Mouse (Mus musculus): Measurements from ENCODE around the gene Slc5a5.

Gene Slc5a5

GRCm38 (mm10) chr8:70856028-70856427, 36.5 kb downstream of the Slc5a5 start:
- DNase-seq (ENCODE audit: low spot score in 2 of 2): no peak

DNA sequence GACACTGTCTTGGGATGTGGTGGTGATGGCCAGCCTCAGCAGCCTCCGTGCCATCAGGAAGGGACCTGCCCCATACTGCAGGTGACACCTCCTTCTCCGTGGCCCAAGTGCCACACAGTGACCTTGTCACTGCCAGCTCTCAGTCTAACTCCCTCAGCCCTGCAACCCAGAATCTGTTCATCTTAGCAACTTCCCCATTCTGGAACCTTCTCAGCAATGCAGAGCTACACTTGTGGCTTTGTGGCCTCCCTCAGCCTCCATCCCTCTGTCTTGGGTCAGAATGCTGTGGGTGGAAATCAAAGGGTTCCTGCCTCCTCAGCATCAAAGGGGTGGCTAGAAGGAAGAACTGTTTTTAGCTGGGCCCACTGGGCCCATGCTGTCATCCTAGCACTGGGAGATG, 38.7 kb downstream of the Slc5a5 start:
- DNase-seq (ENCODE audit: low spot score in 2 of 2): no peak

- no peak for DNase-seq (ENCODE audit: low spot score in 2 of 2)
These were observed 39.8 kb downstream of the Slc5a5 start for GRCm38 (mm10) chr8:70852595-70853231.

DNA sequence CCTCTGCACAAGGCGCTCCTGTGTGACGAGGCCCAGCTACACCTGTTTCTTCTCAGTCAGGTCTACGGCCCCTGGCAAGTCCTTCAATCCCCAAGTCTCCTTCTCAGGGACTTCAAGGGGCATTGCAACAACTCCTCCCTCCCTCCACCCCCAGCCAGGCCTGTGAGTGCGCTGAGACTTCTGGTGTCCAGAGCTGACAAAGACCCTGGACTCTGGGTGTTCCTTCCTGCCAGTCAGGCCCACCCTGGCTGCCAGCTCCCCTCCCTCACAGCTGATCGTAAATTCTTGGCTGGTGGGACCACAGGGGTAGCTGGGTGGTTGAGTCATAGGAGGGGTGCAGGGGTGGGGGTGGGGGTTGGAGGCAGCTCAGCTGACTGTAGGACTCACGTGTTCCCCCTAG, 40.7 kb downstream of the Slc5a5 start:
- DNase-seq (ENCODE audit: low spot score in 2 of 2): no peak

DNA sequence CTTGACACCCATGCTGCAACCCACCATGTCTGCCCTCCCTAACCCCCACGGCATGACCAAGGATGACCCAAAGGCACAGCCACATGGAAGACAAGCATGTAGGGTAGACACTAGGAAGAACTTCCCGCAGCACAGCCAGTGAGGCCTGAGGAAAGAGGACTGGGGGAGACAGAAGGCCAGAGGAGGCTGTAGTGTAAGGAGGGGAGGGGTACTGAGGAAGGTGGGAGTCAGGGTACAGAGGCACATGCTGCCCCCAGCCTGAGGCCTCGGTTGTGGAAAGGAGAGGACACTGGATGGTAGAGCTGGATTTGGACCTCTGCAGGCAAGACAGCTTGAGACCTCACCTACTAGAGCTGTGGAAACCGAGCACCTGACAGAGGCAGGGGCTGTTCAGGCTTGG, 41.6 kb downstream of the Slc5a5 start:
- DNase-seq (ENCODE audit: low spot score in 2 of 2): no peak

DNA sequence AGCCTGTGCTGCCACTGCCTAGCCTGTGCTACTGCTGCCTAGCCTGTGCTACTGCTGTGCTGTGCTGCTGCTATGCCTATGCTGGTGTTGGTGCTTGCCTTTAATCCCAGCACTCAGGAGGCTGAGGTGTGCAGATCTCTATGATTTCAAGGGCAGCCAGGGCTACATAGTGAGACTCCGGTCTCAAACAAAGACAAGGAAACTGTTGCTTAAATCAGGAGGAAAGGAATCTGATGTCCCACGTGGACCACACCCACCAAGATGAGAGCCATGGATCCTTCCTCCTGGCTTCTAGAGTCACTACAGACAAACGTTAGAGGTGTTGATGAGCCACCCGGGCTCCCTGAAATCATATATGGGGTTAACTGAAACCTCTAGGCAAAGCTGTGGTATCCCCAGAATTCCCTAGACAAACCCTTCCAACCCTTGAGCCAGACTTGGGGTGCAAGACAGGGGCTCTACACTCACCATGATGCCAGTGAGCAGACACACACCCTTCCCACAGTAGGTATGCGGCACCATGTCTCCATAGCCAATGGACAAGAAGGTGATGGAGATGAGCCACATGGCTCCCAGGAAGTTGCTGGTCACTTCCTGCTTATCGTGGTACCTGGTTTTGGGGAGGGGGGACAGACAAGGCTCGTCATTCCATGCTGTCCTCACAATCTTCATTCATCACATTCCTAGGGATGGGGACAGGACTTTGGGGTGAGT, 42.3 kb downstream of the Slc5a5 start:
- DNase-seq (ENCODE audit: low spot score in 2 of 2): no peak

DNA sequence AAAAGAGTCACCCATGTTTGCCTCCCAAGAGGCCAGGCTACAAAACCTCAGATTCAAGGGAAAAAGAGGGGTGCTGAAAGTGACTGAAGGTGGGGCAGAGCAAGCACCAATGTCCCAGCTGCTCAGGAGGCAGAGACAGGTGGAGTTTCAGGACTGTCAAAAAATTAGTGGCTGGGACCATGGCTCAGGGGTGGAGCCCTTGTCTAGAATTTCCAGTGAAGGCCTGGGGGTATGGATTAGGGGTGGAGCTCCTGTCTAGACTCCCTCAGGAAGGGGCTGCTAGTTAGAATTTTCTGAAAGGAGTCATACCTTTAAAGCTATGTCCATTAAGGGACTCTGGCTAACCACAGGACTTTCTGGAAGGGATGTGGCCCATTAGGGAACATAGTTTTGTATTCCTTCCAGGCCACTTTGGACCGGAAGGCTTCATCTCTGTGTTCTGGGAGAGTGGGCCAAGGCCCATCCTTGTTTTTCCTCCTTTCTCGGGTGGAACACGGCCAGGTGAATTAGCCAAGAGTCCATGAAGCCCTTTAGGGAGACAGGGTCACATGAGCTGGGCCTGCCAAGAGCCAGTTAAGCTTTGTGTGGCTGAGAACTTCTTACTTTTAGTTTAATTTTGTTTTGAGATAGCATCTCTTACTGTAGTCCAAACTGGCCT, 43.1 kb downstream of the Slc5a5 start:
- DNase-seq (ENCODE audit: low spot score in 2 of 2): no peak

DNA sequence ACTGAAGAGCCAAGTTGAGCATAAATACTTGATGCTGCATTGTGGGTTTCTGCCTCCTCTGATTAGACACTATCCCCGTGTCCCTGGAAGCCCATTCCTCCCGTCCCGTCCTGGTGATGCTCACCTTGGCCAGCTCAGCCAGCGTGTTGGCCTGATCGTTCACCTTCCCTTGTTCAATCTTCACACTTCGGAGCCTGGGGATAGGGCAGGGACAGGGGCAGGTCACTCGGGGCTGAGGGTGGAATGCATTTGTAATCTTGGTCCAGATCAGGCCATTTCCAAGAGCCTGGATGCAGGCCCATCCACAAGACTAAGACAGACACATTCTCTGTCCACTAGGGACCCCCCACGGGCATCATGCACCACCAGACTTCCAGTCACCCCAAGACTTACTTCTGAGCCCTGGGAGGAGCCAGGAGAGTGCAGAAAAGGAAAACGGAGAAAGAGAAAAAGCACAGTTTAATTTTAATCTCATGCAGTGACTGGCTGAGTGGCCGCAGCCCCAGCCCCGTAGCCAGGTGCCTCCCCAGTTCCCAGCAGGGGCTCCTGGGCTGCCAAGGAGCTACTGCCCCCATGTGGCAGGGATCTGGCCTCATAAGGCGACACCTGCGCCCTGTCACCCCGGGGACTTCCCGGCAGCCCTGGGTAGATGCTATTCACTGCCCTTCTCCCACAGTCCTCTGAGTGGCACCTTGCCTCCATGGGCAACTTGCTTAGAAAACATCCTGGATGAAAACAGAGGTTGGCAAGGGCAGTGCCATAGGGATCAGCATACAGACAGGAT, 46.0 kb downstream of the Slc5a5 start:
- DNase-seq (ENCODE audit: low spot score in 2 of 2): no peak

- no peak for DNase-seq (ENCODE audit: low spot score in 2 of 2)
These were observed 47.4 kb downstream of the Slc5a5 start for GRCm38 (mm10) chr8:70845108-70845507.

- DNase-seq (ENCODE audit: low spot score in 2 of 2): peak; percentile 80 to 86
These were observed 48.0 kb downstream of the Slc5a5 start for GRCm38 (mm10) chr8:70844523-70844922.

DNA sequence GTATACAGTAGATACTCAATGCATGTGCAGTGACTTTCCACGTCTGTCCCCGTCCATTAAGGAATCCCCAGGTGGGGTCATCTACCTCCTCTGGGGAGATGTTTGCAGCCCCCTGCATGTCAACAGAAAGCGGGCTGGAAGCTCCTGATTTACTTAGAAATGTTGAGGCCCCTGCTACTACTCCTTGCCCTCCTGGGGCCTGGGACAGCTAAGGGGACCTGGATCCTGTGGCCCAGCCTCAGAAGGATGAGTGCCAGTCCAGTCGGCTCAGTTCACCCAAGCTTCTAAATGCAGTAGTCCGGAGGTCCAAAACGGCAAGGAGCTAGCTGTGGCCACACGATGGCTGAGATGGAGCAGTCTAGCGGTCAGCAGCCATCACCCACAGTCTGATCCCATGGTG, 48.6 kb downstream of the Slc5a5 start:
- DNase-seq (ENCODE audit: low spot score in 2 of 2): no peak

DNA sequence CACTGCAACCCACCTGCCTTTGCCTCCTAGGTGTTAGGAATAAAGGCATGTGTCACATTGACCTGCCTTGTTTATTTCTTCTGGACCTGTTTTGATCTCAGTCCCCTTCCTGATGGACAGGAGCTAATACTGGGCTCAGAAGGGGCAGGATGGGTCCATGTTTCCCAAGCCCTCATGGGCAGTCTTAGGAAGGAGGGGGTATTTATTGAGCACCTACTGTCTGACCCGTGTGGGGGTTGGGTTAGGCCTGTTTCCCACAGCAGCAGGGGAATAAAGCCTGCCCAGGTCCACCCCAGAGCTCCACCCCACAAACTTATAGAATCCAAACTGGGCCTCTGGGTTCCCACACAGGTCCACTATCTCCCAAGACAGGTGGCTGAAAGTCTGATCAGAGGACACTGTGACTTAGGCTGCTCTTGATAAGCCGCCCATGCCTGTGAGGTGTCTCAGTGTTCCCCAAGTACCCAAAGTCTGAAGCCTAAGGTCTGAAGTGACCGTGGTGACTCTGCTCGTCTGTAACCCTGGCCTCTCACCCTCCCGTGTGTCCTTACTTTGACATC, 49.3 kb downstream of the Slc5a5 start:
- DNase-seq (ENCODE audit: low spot score in 2 of 2): no peak

- no peak for DNase-seq (ENCODE audit: low spot score in 2 of 2)
These were observed 50.1 kb downstream of the Slc5a5 start for GRCm38 (mm10) chr8:70842484-70842883.

DNA sequence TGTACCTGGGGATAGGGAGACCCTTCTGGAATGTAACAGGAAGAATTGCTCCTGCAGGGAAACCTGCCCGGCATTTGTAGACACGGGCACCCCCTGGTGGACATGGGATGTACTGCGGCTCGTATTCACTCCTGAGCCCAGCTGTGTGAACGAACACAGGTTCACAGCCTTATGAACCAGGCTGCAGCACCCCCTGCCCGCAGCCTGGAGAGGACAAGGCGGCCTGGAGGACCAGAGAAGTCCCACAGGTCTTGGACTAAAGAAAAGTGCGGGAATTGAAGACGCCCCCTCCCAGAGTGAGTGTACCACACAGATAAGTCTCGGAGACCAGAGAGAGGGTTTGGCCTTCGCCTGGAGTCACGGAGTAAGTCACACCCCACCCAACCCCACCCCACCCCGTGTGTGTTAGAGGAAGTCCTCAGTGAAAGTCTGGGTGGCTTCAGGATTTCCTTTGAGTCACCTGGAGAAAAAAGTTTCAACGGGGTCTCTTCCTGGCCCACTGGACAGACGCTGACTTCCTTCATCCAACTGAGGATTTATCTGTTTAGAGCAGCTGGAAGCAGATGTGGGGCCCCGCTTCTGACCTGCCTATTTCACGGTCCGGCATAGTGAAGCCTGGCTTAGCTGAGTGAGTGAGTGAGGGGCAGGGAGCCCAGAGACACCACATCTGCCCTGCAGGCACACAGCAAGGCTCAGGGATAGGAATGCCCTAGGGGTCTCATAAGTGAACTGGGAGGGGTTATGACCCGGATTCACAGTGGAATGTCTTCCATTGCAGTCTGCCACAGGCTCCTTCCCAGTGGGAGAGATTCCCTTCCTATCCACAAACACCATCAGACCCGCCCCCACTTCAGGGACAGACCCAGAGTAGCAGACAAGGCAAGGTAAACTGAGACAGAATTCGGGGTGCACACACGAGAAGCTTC, 51.1 kb downstream of the Slc5a5 start:
- DNase-seq (ENCODE audit: low spot score in 2 of 2): peak; percentile 95 to 98

- DNase-seq (ENCODE audit: low spot score in 2 of 2): no peak
These were observed 52.0 kb downstream of the Slc5a5 start for GRCm38 (mm10) chr8:70840590-70840989.

DNA sequence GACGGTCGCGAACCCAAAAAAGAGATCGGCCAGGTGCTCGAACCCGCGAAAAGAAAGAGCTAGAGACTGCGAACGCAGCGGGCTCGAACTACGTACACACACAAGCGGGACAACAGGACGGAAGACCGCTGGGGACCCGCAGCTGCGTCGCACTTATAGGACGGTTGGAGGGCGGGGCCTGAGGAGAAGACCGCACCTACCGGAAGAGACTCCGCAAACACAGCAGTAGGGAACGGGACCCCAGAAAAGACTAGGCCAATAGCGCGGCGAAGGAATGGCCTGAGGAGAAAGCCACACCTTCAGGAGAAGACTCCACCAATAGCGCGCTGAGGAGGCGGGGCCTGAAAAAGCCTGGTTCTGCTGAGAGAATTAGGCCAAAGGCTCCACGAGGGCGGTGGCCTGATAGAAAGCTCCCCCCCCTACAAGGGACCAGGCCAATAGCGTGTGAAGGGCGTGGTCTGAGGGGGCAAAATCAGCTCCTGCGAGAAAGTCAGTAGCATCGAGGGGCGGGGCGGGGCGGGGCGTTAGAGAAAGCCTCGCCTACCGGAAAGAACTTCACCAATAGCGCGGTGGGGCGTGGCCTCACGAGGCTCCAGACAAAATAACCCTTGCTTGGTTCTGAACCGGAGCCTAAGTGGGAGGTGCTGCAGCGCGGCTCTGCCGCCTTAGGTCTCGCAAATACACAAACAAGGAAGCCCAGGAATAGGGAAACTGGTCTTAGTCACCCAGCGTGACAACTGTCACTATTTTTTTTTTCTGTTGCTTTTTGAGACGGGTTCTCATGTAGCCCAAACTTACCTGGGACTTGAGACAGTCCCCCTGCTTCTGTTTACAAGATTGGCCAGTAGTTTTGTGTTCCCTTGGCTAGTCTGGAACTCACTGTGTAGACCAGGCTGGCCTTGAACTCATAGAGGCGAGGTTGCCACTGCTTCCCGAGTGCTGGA, 52.9 kb downstream of the Slc5a5 start, which contains the start of gene Arrdc2:
Gene Arrdc2, minus strand, starts transcription at position 313 of the 944 bp plus-strand sequence.
- DNase-seq (ENCODE audit: low spot score in 2 of 2): peak; percentile 92 to 95

DNA sequence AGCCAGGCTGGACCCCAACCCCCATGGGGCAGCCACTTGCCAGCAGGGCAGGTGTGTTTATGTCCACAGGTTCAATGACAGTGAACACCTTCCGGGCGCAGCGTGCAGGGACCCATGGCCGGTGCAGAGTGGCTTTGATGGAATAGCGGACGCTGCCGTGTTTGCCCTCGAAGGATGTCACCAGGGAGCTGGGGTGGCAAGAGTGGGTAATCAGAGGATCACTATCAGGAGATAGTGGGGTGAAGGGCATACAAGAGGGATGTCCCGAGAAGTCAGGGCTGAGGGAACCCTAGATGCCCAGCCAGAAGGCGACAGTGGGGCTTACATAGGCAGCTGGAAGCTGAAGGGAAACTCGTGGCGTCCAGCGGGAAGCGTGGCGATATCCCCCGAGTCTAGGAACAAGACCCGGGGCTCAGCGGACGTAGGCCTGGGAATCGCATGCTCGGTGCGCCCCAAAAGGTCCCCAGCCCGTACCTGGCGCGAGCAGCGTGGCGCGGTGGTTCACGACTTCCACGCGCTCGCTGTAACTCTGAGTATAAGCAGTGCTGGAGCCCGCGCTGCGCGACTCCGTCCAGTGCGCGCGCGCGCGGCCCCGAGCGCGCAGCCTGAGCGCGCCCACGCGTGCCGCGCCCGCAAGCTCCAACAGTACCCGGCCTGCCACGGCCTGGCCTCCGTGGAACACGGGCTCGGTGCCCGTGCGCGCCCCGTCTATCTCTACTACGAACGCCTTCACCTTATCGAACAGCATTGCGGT, 53.7 kb downstream of the Slc5a5 start:
- DNase-seq (ENCODE audit: low spot score in 2 of 2): no peak

DNA sequence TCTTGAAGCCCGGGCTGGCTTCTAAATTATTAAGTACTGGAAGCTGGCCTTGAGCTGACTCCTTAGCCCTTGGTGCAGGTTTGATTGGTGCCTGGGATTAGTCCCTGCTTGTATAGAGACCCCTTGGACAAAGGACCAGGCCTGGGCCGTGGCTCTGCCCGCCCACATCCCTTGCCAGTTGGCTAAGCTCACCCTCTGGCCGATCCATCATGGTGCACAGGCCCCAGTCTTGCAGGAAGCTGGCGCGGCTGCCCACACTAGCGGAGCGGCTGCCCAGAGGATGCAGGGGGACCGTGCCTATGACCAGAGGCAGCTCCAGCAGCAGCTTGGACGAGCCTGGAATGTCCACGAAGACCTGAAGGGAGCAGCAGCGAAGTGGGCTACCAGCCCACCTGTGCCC, 55.9 kb downstream of the Slc5a5 start:
- no peak for DNase-seq (ENCODE audit: low spot score in 2 of 2)

DNA sequence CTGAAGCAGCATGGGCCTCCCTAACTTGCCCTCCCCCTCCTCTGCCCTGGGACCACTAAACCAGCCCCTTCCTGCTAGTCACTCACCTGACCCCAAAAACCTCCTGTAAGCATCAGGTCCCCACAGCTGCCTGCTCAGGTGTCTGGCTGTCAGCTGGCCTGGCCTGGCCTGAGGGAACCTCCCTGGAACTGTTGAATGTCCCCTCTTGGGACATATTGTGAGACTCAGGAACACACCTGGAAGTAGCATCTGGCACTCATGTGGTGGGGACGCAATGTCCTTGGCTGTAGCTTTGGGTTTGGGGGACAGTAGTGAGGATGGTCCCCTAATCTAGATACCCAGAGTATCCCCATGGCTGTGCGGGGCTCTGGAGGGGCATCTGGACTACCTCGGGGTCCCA, 58.5 kb downstream of the Slc5a5 start:
- no peak for DNase-seq (ENCODE audit: low spot score in 2 of 2)
